Mouse (Mus musculus) retina, postnatal 7 days (tissue): ENCODE data around the gene Tprgl.

Experiments
- DNase-seq: peaks from one replicate; pipeline ENCODE4 v3.0.0-alpha.2; 2012; ENCODE audit warnings: low read depth, low spot score

The Tprgl gene

GRCm38 (mm10) chr4:154119208-154119607 lies 41.3 kb downstream of the Tprgl start:
- no peak for DNase-seq

GRCm38 (mm10) chr4:154118782-154119181 lies 41.7 kb downstream of the Tprgl start:
- DNase-seq, result no peak

DNA sequence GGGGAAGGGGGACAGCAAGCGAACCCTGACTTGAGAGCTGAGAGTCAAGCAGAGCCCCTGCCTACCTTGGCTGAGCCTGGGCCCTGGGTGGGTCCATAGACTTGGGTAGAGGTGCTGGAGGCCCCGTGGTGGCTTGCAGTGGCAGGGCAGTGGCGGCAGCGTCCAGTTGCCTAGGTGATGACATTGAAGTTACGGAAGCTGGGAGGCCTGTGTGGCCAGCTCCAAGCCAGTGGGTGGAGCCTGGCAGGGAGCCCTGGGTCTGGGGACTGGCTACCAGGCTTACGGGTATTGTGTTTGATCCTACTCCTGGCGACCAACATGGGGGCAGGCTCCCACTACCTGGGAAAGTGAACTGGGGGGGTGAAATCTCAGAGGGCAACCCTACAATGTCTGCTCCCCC lies 44.0 kb downstream of the Tprgl start:
- DNase-seq, result no peak

DNA sequence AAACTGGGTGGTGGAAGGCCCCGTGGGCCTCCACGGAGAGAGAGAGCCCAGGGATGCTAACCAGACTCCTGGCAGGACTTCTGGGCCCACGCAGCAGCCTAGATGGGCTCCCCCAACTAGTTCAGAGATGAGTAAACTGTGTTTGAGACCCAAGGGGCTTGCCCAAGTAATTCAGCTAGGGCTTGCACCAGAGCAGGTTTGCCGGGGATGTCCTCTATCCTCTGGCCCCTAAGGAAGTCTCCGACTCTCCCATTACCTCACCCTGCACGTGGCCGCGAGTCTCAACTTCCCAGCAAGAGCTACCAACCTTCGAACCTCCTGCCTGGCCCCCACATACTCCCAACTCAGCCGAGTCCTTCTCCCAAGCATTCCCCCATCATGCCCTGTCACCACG lies 50.6 kb downstream of the Tprgl start:
- no peak for DNase-seq

- DNase-seq, result no peak
Measured at GRCm38 (mm10) chr4:154109216-154109849, 51.1 kb downstream of the Tprgl start.
